16 mouse cellular contexts compared by ENCODE assay signal in genomic region chr16:22241376-22242238, GRCm38 (mm10). TPM values are rescaled to one million over a fixed set of nuclear protein-coding genes. Genes with fewer than 3 reads are reported as not detected.
DNase-seq lines count a peak whose midpoint lies in the region; ATAC-seq and TF ChIP-seq lines count a peak whose summit lies in the region.
"Had no signal": no experiment of that assay in that cellular context is flagged by ENCODE, and none has a peak within 500 bp of the region (broad histone marks: within the 10 kb centered on the region; RNA-seq: fewer than 3 reads in every experiment).

No protein-coding gene starts in this region.

- TF ChIP-seq CTCF in hindbrain, postnatal 0 days (IDR thresholded peaks at IDR 0.05; ENCODE audit: low read depth), result no peak
- no peak for TF ChIP-seq CTCF in stomach, postnatal 0 days (IDR thresholded peaks at IDR 0.05; ENCODE audit: low read depth)

- peaks cover 22% of the 10 kb centered on the region for H3K36me3 ChIP-seq in hindbrain, postnatal 0 days (ENCODE audit: insufficient read depth, low read length)
- peaks cover 7% of the 10 kb centered on the region for H3K36me3 ChIP-seq in hindbrain, embryonic 11.5 days (ENCODE audit: control insufficient read depth, insufficient read depth, low read length)
- peaks cover 58% of the 10 kb centered on the region for H3K36me3 ChIP-seq in lung, embryonic 15.5 days
- H3K36me3 ChIP-seq in stomach, postnatal 0 days (ENCODE audit: control insufficient read depth, insufficient read depth, low read length), result peaks cover 6% of the 10 kb centered on the region

- TF ChIP-seq EP300 in stomach, postnatal 0 days (optimal IDR thresholded peaks at IDR 0.05), result no peak

- H3K4me3 ChIP-seq in hindbrain, postnatal 0 days (ENCODE audit: low read length), result no peak overlapping the region
- no peak overlapping the region for H3K4me3 ChIP-seq in hindbrain, embryonic 11.5 days (ENCODE audit: low read depth, low read length)
- H3K4me3 ChIP-seq in lung, embryonic 15.5 days, result no peak overlapping the region
- no peak overlapping the region for H3K4me3 ChIP-seq in stomach, postnatal 0 days (ENCODE audit: low read depth, low read length)
- H3K4me3 ChIP-seq: heart, embryonic 10.5 days; limb, embryonic 12.5 days; midbrain, embryonic 15.5 days had no signal

- H3K4me1 ChIP-seq in hindbrain, postnatal 0 days (ENCODE audit: insufficient read depth, low read length), result no peaks in the 10 kb centered on the region
- no peaks in the 10 kb centered on the region for H3K4me1 ChIP-seq in hindbrain, embryonic 11.5 days (replicated peaks; ENCODE audit: control insufficient read depth, insufficient read depth, low read length)
- no peaks in the 10 kb centered on the region for H3K4me1 ChIP-seq in lung, embryonic 15.5 days
- no peaks in the 10 kb centered on the region for H3K4me1 ChIP-seq in stomach, postnatal 0 days (replicated peaks; ENCODE audit: control insufficient read depth, insufficient read depth)
- H3K4me1 ChIP-seq: heart, embryonic 10.5 days; limb, embryonic 12.5 days; midbrain, embryonic 15.5 days had no signal

- WGBS in hindbrain, postnatal 0 days, result 80% methylated on average over 6 of the region's 6 CpGs
- WGBS in hindbrain, embryonic 11.5 days, result 82% methylated on average over 6 of the region's 6 CpGs
- WGBS in lung, embryonic 15.5 days, result 76% methylated on average over 6 of the region's 6 CpGs
- WGBS in stomach, postnatal 0 days, result 75% methylated on average over 6 of the region's 6 CpGs

- no peak overlapping the region for H3K4me2 ChIP-seq in hindbrain, postnatal 0 days (ENCODE audit: low read depth, low read length)
- H3K4me2 ChIP-seq in hindbrain, embryonic 11.5 days (replicated peaks; ENCODE audit: low read depth, low read length), result no peak overlapping the region
- H3K4me2 ChIP-seq in lung, embryonic 15.5 days, result no peak overlapping the region
- H3K4me2 ChIP-seq in stomach, postnatal 0 days (replicated peaks; ENCODE audit: low read depth), result no peak overlapping the region
- H3K4me2 ChIP-seq: limb, embryonic 12.5 days; midbrain, embryonic 15.5 days had no signal

- no peaks in the 10 kb centered on the region for H3K9me3 ChIP-seq in hindbrain, postnatal 0 days (ENCODE audit: low read length)
- H3K9me3 ChIP-seq in hindbrain, embryonic 11.5 days (ENCODE audit: control insufficient read depth, low read length), result no peaks in the 10 kb centered on the region
- H3K9me3 ChIP-seq in lung, embryonic 15.5 days, result no peaks in the 10 kb centered on the region
- no peaks in the 10 kb centered on the region for H3K9me3 ChIP-seq in stomach, postnatal 0 days (ENCODE audit: control insufficient read depth, low read length)
- H3K9me3 ChIP-seq: heart, embryonic 10.5 days; limb, embryonic 12.5 days; midbrain, embryonic 15.5 days had no signal

- no peak overlapping the region for H3K9ac ChIP-seq in hindbrain, postnatal 0 days (replicated peaks; ENCODE audit: low read length)
- no peak overlapping the region for H3K9ac ChIP-seq in hindbrain, embryonic 11.5 days (ENCODE audit: low read depth, low read length)
- no peak overlapping the region for H3K9ac ChIP-seq in lung, embryonic 15.5 days
- no peak overlapping the region for H3K9ac ChIP-seq in stomach, postnatal 0 days (ENCODE audit: low read length)
- H3K9ac ChIP-seq: limb, embryonic 12.5 days; midbrain, embryonic 15.5 days had no signal

- H3K27ac ChIP-seq in hindbrain, postnatal 0 days, result no peak overlapping the region
- no peak overlapping the region for H3K27ac ChIP-seq in hindbrain, embryonic 11.5 days (ENCODE audit: low read depth, low read length)
- H3K27ac ChIP-seq in lung, embryonic 15.5 days, result no peak overlapping the region
- no peak overlapping the region for H3K27ac ChIP-seq in stomach, postnatal 0 days (replicated peaks)
- H3K27ac ChIP-seq: heart, embryonic 10.5 days; limb, embryonic 12.5 days; midbrain, embryonic 15.5 days had no signal

- no peaks in the 10 kb centered on the region for H3K27me3 ChIP-seq in hindbrain, postnatal 0 days (ENCODE audit: insufficient read depth, low read length)
- no peaks in the 10 kb centered on the region for H3K27me3 ChIP-seq in hindbrain, embryonic 11.5 days (ENCODE audit: control insufficient read depth, insufficient read depth, low read length)
- H3K27me3 ChIP-seq in lung, embryonic 15.5 days, result no peaks in the 10 kb centered on the region
- H3K27me3 ChIP-seq in stomach, postnatal 0 days (ENCODE audit: control insufficient read depth, insufficient read depth, low read length), result no peaks in the 10 kb centered on the region
- H3K27me3 ChIP-seq: limb, embryonic 12.5 days; midbrain, embryonic 15.5 days had no signal

- ATAC-seq in CD4-positive, CD25-positive, alpha-beta regulatory T cell, adult 4 months, result no peak
- 0 out of 2 replicates have a peak, but pooled peaks have one; percentile 18 for ATAC-seq in hindbrain, postnatal 0 days
- ATAC-seq in hindbrain, embryonic 11.5 days (ENCODE audit: low FRiP score), result no peak
- ATAC-seq in lung, embryonic 15.5 days (ENCODE audit: borderline replicate concordance, extremely low read depth, low FRiP score, low TSS enrichment), result peak; percentile 27; the same call in 1 of the 2 replicates
- peak; percentile 43; the same call in 1 of the 2 replicates for ATAC-seq in stomach, postnatal 0 days (ENCODE audit: low FRiP score, low TSS enrichment)
- ATAC-seq in erythroid progenitor cell, adult 5-6 weeks (replicated peaks; ENCODE audit: low FRiP score, poor library complexity, severe bottlenecking), result no peak

- peak; percentile 8 for DNase-seq in CD4-positive, CD25-positive, alpha-beta regulatory T cell, adult 2 months (ENCODE audit: low read depth, low spot score)
- no peak for DNase-seq in hindbrain, postnatal 0 days (ENCODE audit: low spot score)
- DNase-seq in hindbrain, embryonic 11.5 days (ENCODE audit: low spot score), result no peak
- DNase-seq in lung, postnatal 4 days, result no peak
- no peak for DNase-seq in stomach, postnatal 0 days (ENCODE audit: low spot score)
- DNase-seq: cerebellum, postnatal 25 days; gastrocnemius, postnatal 10 days; heart, postnatal 14 days; lung, postnatal 36 days; thymus, adult 2 months had no signal

RNA-seq across cellular contexts. Expression of gene Tra2b, which starts 24.2 kb away (rescaled TPM):
- 100 to 1,000 TPM; 457 to 480 TPM for polyA plus RNA-seq in CD4-positive, CD25-positive, alpha-beta regulatory T cell, adult 4 months (2017; shearing (Covaris generic))
- 111 and 117 TPM in 2 replicates for total RNA-seq in hindbrain, postnatal 0 days (2014; rRNA removed)
- 202 and 205 TPM in 2 replicates for polyA plus RNA-seq in hindbrain, postnatal 0 days (2015; fragmentation: Nextera tagmentation; extraction: Ambion mirVana)
- polyA plus RNA-seq in hindbrain, embryonic 11.5 days (2014; fragmentation: Nextera tagmentation; extraction: Ambion mirVana), result 464 and 467 TPM in 2 replicates
- 421 and 424 TPM in 2 replicates for polyA plus RNA-seq in lung, embryonic 15.5 days (2015; fragmentation: Nextera tagmentation; extraction: Ambion mirVana)
- polyA plus RNA-seq in stomach, postnatal 0 days (2015; fragmentation: Nextera tagmentation; extraction: Ambion mirVana), result 144 and 152 TPM in 2 replicates
- 210 and 235 TPM in 2 replicates for total RNA-seq in erythroid progenitor cell, adult 5-6 weeks (2015; ENCODE audit: low replicate concordance)
- total RNA-seq in erythroid progenitor cell, adult 5-6 weeks (2017; ENCODE audit: low replicate concordance), result 317 and 421 TPM in 2 replicates

Comparison
In these comparisons a context has a peak if more than half of its experiments do, and no peak if none do; other contexts are left out.
1. ATAC-seq: peak in hindbrain, postnatal 0 days (single experiment), lung, embryonic 15.5 days (single experiment) and stomach, postnatal 0 days (single experiment); none in CD4-positive, CD25-positive, alpha-beta regulatory T cell, adult 4 months (single experiment), hindbrain, embryonic 11.5 days (single experiment) and erythroid progenitor cell, adult 5-6 weeks (single experiment).